Mouse (Mus musculus): ENCODE results near the gene Nr5a2. TPM values are rescaled to one million over a fixed set of nuclear protein-coding genes. Genes with fewer than 3 reads are reported as not detected.

Gene Nr5a2
- total and polyA plus RNA-seq, 2 experiments from 2014 or later = 0.45 to 1.6 TPM

DNA sequence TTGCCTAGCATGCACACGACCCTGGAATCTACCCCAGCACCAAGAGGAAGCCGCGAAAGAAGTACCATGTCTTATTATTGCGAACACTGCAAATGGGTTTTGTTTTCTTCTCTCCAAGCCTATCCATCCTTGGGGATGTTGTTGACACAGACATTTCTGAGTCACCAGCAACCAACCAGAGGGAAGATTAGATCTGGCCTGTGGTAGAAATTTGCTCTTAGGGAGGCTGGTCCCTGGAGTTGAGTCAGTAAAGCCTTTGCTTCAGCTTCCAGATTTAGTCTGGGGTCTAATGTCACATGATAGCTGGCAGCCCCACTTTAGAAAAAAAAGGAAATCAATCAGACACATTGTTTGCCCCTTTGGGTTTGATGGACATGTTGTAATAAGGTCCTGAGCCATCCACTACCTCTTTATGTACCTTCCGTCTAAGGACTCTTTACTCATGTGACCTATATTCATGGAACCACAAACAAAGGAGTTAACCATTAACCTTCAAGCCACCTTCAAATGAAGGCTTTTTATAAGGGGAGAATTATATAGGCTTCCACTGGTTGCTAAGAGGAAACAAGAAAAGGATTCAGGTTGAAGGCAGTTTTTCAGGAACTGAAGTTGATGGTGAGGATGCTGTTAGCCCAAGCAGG lies 20.1 kb upstream of the Nr5a2 start:
- WGBS = 76% methylated on average over 5 of the region's 5 CpGs
- no peak overlapping the region for H3K27ac ChIP-seq (ENCODE audit: low read depth)
- no peak overlapping the region for H3K9ac ChIP-seq (replicated peaks; ENCODE audit: low read depth, low read length)
- H3K9me3 ChIP-seq (replicated peaks; ENCODE audit: control insufficient read depth, low read length) = no peaks in the 10 kb centered on the region
- no peaks in the 10 kb centered on the region for H3K4me1 ChIP-seq (ENCODE audit: control insufficient read depth, insufficient read depth)
- H3K4me3 ChIP-seq (ENCODE audit: low read depth, low read length) = no peak overlapping the region
- DNase-seq (ENCODE audit: low spot score) (no peak), ATAC-seq (ENCODE audit: insufficient read depth, low read depth) (no peak)
- no peaks in the 10 kb centered on the region for H3K36me3 ChIP-seq (replicated peaks; ENCODE audit: control insufficient read depth, insufficient read depth, low read length)
- H3K27me3 ChIP-seq (ENCODE audit: control insufficient read depth, insufficient read depth, low read length) = no peaks in the 10 kb centered on the region
- H3K4me2 ChIP-seq (ENCODE audit: low read depth, low read length) = no peak overlapping the region
- TF ChIP-seq CTCF (IDR thresholded peaks at IDR 0.05; ENCODE audit: low read depth) (no peak), EP300 (IDR thresholded peaks at IDR 0.05; ENCODE audit: low read depth) (no peak)

DNA sequence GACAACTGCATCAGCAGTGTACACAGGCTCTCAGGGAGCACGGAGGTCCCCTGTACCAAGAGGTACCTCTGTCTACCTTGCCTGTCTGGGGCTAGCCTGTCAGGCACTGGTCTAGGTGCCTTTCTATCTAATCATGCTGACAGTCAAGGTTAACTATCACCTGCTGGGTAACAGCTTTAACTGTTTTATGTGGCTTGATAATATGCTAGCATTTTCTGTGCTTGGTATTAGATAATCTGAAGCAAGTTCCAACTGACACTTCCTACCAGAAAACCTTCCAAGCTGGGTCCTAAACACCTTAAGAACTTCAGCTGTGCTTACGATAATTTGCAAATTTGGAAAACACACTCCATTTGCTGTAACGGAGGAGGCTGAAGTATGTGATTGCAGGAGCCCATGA lies 17.6 kb upstream of the Nr5a2 start:
- no peak overlapping the region for H3K4me3 ChIP-seq (ENCODE audit: low read depth, low read length)
- H3K4me1 ChIP-seq (ENCODE audit: control insufficient read depth, insufficient read depth) = no peaks in the 10 kb centered on the region
- H3K27ac ChIP-seq (ENCODE audit: low read depth) = no peak overlapping the region
- no peak overlapping the region for H3K4me2 ChIP-seq (ENCODE audit: low read depth, low read length)
- DNase-seq (ENCODE audit: low spot score) (no peak), ATAC-seq (ENCODE audit: insufficient read depth, low read depth) (no peak)
- no peaks in the 10 kb centered on the region for H3K36me3 ChIP-seq (replicated peaks; ENCODE audit: control insufficient read depth, insufficient read depth, low read length)
- no peak overlapping the region for H3K9ac ChIP-seq (replicated peaks; ENCODE audit: low read depth, low read length)
- TF ChIP-seq EP300 (IDR thresholded peaks at IDR 0.05; ENCODE audit: low read depth) (no peak), CTCF (IDR thresholded peaks at IDR 0.05; ENCODE audit: low read depth) (no peak)
- H3K9me3 ChIP-seq (replicated peaks; ENCODE audit: control insufficient read depth, low read length) = no peaks in the 10 kb centered on the region
- no peaks in the 10 kb centered on the region for H3K27me3 ChIP-seq (ENCODE audit: control insufficient read depth, insufficient read depth, low read length)
- 72% methylated on average over 3 of the region's 3 CpGs for WGBS

DNA sequence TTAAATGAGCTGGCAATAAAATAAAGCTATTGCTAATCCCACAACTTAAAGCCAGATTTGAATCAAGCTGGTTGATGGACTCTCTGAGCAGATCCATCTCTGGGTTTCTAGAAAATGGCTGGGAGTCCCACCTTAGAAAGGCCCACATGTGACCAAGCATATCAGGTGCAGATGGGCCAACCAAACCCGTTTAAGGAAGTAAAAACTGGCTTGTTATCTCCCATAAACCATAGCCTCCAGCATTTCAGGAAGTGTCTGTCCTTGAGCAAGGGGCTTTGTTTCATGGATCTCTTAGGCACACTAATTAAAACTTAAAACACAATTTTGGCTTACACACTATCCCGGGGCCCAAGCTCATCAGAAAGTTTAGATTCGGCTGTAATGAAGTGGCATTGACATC lies 13.8 kb upstream of the Nr5a2 start:
- Histone ChIP-seq H3K9ac (replicated peaks; ENCODE audit: low read depth, low read length) (no peak overlapping the region), H3K27me3 (ENCODE audit: control insufficient read depth, insufficient read depth, low read length) (no peaks in the 10 kb centered on the region), H3K9me3 (replicated peaks; ENCODE audit: control insufficient read depth, low read length) (no peaks in the 10 kb centered on the region), H3K4me2 (ENCODE audit: low read depth, low read length) (no peak overlapping the region), H3K4me3 (ENCODE audit: low read depth, low read length) (no peak overlapping the region), H3K4me1 (ENCODE audit: control insufficient read depth, insufficient read depth) (no peaks in the 10 kb centered on the region), H3K27ac (ENCODE audit: low read depth) (no peak overlapping the region), H3K36me3 (replicated peaks; ENCODE audit: control insufficient read depth, insufficient read depth, low read length) (no peaks in the 10 kb centered on the region)
- TF ChIP-seq CTCF (IDR thresholded peaks at IDR 0.05; ENCODE audit: low read depth) (no peak), EP300 (IDR thresholded peaks at IDR 0.05; ENCODE audit: low read depth) (no peak)
- 68% methylated on average over 3 of the region's 3 CpGs for WGBS
- ATAC-seq (ENCODE audit: insufficient read depth, low read depth) = no peak
- DNase-seq (ENCODE audit: low spot score) = no peak

DNA sequence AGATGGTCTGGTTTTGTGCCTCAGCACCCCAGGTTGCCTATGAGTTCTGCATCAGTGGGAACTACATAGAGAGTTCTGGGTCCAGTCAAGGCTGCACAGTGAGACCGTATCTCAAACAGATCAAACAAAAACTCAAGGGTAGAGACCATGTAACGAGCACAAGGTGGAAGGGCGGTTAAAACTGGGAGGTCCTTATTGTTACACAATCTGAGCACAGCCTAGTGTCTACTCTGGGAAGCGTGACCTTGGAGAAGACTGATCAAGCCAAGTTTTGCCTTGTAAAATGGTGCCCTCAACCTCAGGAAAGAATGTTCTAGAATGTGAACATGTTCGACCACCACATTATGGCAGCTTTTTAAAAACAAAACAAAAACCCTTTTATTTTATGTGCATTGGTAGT lies 12.8 kb upstream of the Nr5a2 start:
- Histone ChIP-seq H3K27ac (ENCODE audit: low read depth) (no peak overlapping the region), H3K9ac (replicated peaks; ENCODE audit: low read depth, low read length) (no peak overlapping the region), H3K4me3 (ENCODE audit: low read depth, low read length) (no peak overlapping the region), H3K9me3 (replicated peaks; ENCODE audit: control insufficient read depth, low read length) (no peaks in the 10 kb centered on the region), H3K4me1 (ENCODE audit: control insufficient read depth, insufficient read depth) (no peaks in the 10 kb centered on the region), H3K4me2 (ENCODE audit: low read depth, low read length) (no peak overlapping the region), H3K27me3 (ENCODE audit: control insufficient read depth, insufficient read depth, low read length) (no peaks in the 10 kb centered on the region), H3K36me3 (replicated peaks; ENCODE audit: control insufficient read depth, insufficient read depth, low read length) (no peaks in the 10 kb centered on the region)
- TF ChIP-seq CTCF (IDR thresholded peaks at IDR 0.05; ENCODE audit: low read depth) (no peak), EP300 (IDR thresholded peaks at IDR 0.05; ENCODE audit: low read depth) (no peak)
- WGBS = 89% methylated on average over 5 of the region's 5 CpGs
- no peak for DNase-seq (ENCODE audit: low spot score)
- ATAC-seq (ENCODE audit: insufficient read depth, low read depth) = no peak

DNA sequence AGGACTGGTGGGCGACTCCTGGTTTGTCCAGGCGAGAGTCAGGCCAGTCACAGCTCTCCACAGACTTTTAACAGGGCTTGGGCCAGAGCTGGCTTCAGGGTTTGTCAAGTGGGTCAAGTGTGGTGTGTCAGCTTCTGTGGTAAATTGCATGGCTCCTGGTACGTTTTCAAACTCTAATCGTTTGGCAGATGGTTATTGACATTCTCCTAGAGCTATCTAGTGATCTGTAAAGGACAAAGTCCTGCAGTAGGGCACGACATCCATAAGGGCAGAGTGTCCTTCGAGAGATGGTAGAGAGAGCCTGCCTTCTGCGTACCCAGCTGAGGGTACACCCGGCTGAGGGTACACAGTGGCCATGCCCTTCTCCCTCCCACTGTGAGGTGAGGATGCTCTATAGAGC lies 10.7 kb upstream of the Nr5a2 start:
- ATAC-seq (ENCODE audit: insufficient read depth, low read depth) = no peak
- no peak overlapping the region for H3K9ac ChIP-seq (replicated peaks; ENCODE audit: low read depth, low read length)

More for the DNA sequence above, 10.7 kb upstream of the Nr5a2 start:
- Histone ChIP-seq H3K4me1 (ENCODE audit: control insufficient read depth, insufficient read depth) (no peaks in the 10 kb centered on the region), H3K9me3 (replicated peaks; ENCODE audit: control insufficient read depth, low read length) (no peaks in the 10 kb centered on the region), H3K4me2 (ENCODE audit: low read depth, low read length) (no peak overlapping the region), H3K4me3 (ENCODE audit: low read depth, low read length) (no peak overlapping the region), H3K36me3 (replicated peaks; ENCODE audit: control insufficient read depth, insufficient read depth, low read length) (no peaks in the 10 kb centered on the region), H3K27ac (ENCODE audit: low read depth) (no peak overlapping the region), H3K27me3 (ENCODE audit: control insufficient read depth, insufficient read depth, low read length) (no peaks in the 10 kb centered on the region)
- 76% methylated on average over 8 of the region's 8 CpGs for WGBS
- no peak for DNase-seq (ENCODE audit: low spot score)
- TF ChIP-seq CTCF (IDR thresholded peaks at IDR 0.05; ENCODE audit: low read depth) (no peak), EP300 (IDR thresholded peaks at IDR 0.05; ENCODE audit: low read depth) (no peak)

All from heart, postnatal 0 days (tissue).